Mouse (Mus musculus) erythroblast, embryonic 14.5 days (primary cell): ENCODE measurements at regions not wholly inside any gene's neighbourhood (a gene's known extent, or its start where the extent isn't known, plus 50 kb on each side); places are given as distances from the start of the nearest gene placed in this dataset.

Experiments
- GATA1 ChIP-seq: IDR thresholded peaks from 2 replicates; pipeline ENCODE4 v1.6.1; 2012; ENCODE audit warnings: low read length, inconsistent platforms, mixed read lengths
- TAL1 ChIP-seq: IDR thresholded peaks from 3 replicates; pipeline ENCODE4 v1.6.1; 2012; ENCODE audit warnings: low read length, inconsistent platforms, mixed read lengths

DNA sequence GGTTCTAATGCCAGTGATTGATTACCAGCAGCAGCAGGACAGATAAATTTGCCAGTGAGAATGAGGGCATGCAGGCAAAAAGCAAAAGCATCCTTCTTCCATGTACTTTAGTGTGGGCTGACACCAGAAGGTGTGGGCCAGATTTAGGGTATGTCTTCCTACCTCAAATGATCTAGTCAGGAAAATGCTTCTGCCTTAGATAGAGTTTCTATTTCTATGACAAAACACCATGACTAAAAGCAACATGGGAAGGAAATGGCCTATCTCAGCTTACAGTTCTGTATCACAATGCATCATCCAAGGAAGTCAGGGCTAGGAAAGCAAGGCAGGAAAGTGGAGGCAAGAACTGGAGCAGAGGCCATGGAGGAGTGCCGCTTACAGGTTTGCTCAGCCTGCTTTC is 349.5 kb downstream of the Slc4a3 start:
- no peak for TF ChIP-seq TAL1
- no peak for TF ChIP-seq GATA1
